In the genomic region with DNA sequence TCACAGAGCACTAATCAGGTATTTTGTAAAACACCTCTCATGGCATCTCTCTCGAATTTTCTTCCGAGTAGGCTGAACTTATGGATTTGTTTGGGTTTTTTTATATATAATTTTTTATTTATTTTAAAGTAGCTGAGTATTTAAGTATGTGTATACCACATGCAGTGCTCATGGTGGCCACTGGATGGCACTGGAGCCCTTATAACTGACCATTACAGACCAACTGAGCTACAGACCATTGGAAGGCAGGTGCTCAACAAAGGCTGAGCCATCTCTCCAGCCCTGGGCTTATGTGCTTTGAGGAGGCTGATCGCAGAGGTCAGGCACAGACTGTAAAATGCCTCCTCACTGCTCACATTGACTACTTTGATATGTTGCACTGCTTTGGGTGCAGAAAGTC, we compare ENCODE assay signal across 7 mouse cellular contexts. TPM values are rescaled to one million over a fixed set of nuclear protein-coding genes. Genes with fewer than 3 reads are reported as not detected.
DNase-seq lines count a peak whose midpoint lies in the region; ATAC-seq lines count a peak whose summit lies in the region.

No protein-coding gene starts in this region.

- H3K4me3 ChIP-seq in lung, embryonic 15.5 days = no peak overlapping the region

- no peaks in the 10 kb centered on the region for H3K27me3 ChIP-seq in lung, embryonic 15.5 days

- H3K27ac ChIP-seq in lung, embryonic 15.5 days = no peak overlapping the region

- no peaks in the 10 kb centered on the region for H3K4me1 ChIP-seq in lung, embryonic 15.5 days

- no peak overlapping the region for H3K9ac ChIP-seq in lung, embryonic 15.5 days

- no peaks in the 10 kb centered on the region for H3K36me3 ChIP-seq in lung, embryonic 15.5 days

- no peak overlapping the region for H3K4me2 ChIP-seq in lung, embryonic 15.5 days

- peak; percentile 65; the same call in 1 of the 2 replicates for ATAC-seq in lung, embryonic 15.5 days (ENCODE audit: borderline replicate concordance, extremely low read depth, low FRiP score, low TSS enrichment)

- 44% methylated on average over 3 of the region's 3 CpGs for WGBS in lung, embryonic 15.5 days

- peak; percentile 49 to 66 for DNase-seq in CD8-positive naive resting alpha-beta T cell, adult 2 months (ENCODE audit: low read depth in 2 of 2, low spot score in 2 of 2)
- DNase-seq in NIH3T3 (ENCODE audit: low read depth) = peak; percentile 90
- peak; percentile 82 to 83 for DNase-seq in cerebellum, postnatal 10 days
- peak; percentile 38 to 73 for DNase-seq in gastrocnemius, postnatal 4 days (ENCODE audit: low spot score in 2 of 2)
- DNase-seq in kidney, postnatal 4 days = peak; percentile 89 to 90
- DNase-seq in right cerebral cortex, postnatal 36 days (ENCODE audit: low spot score in 2 of 2) = peak; percentile 47 to 53

- H3K9me3 ChIP-seq in lung, embryonic 15.5 days = no peaks in the 10 kb centered on the region

RNA-seq across cellular contexts. Expression of gene Capn3, which starts 22.8 kb away (rescaled TPM):
- 10 to 100 TPM; 79.3 to 83.4 TPM for total RNA-seq in gastrocnemius, postnatal 4 days (2021)
- polyA plus RNA-seq in lung, embryonic 15.5 days (2015; fragmentation: Nextera tagmentation; extraction: Ambion mirVana) = 0.53 and 1.2 TPM in 2 replicates
